Mouse (Mus musculus) liver, adult 2 months (tissue): ENCODE measurements around the gene Drd5. TPM values are rescaled to one million over a fixed set of nuclear protein-coding genes. Genes with fewer than 3 reads are reported as not detected.

Experiments used
- DNase-seq: peaks from one replicate; pipeline ENCODE4 v3.0.0-alpha.2; 2011; ENCODE audit warnings: low read depth, low spot score; ENCODE audit errors: extremely low read depth
- H3K27ac ChIP-seq: fragments of 200-500 bp; replicated peaks from 2 replicates; pipeline ENCODE4 v1.5.1; 2012; ENCODE audit warnings: low read depth, mild to moderate bottlenecking, control low read depth, inconsistent platforms, low read length; ENCODE audit not compliant: insufficient read depth
- H3K27me3 ChIP-seq: fragments of 200-500 bp; 2 replicates; pipeline ENCODE4 v1.6.1; 2012; ENCODE audit warnings: mild to moderate bottlenecking, moderate library complexity, low read length, inconsistent platforms; ENCODE audit not compliant: control insufficient read depth, insufficient read depth
- H3K36me3 ChIP-seq: fragments of 200-500 bp; 2 replicates; pipeline ENCODE4 v1.6.1; 2012; ENCODE audit warnings: low read length, inconsistent platforms; ENCODE audit not compliant: control insufficient read depth, insufficient read depth
- H3K4me1 ChIP-seq: fragments of 200-500 bp; 2 replicates; pipeline ENCODE4 v1.6.1; 2011; ENCODE audit warnings: low read length; ENCODE audit not compliant: control insufficient read depth, insufficient read depth
- H3K4me3 ChIP-seq: fragments of 200-500 bp; 2 replicates; pipeline ENCODE4 v1.5.1; 2011; ENCODE audit warnings: low read depth, mild to moderate bottlenecking, control low read depth, low read length, moderate library complexity; ENCODE audit not compliant: insufficient read depth
- H3K79me2 ChIP-seq: fragments of 200-500 bp; 2 replicates; pipeline ENCODE4 v1.6.1; 2012; ENCODE audit warnings: inconsistent platforms, mild to moderate bottlenecking, low read length, moderate library complexity; ENCODE audit not compliant: control insufficient read depth, insufficient read depth
- H3K9ac ChIP-seq: fragments of 200-500 bp; 2 replicates; pipeline ENCODE4 v1.6.1; 2012; ENCODE audit warnings: low read depth, mild to moderate bottlenecking, control low read depth, inconsistent platforms, low read length
- CTCF ChIP-seq: fragments of 200-500 bp; IDR thresholded peaks from 2 replicates; pipeline ENCODE4 v1.5.1; 2011; ENCODE audit warnings: low read depth, low read length, control low read depth
- POLR2A ChIP-seq: fragments of 200-500 bp; IDR thresholded peaks from 2 replicates; pipeline ENCODE4 v1.6.1; 2011; ENCODE audit warnings: low read length, control low read depth; ENCODE audit not compliant: insufficient read depth; ENCODE audit errors: extremely low read depth
- WGBS: fragments of 180-500 bp; shearing (Covaris S2); methylation state at CpG from one replicate; pipeline ENCODE4 v1.1.7; 2018; 5-methylcytosine and 5-hydroxymethylcytosine counted together
- polyA plus RNA-seq: library from polyadenylated mRNA; depleted of rRNA; stranded (reverse); fragments of >200 nt; gene quantifications from 2 replicates; pipeline ENCODE4 v1.2.3, GENCODE M21; 2012
- total RNA-seq: library from RNA; depleted of rRNA; stranded (reverse); fragments of >200 nt; gene quantifications from 2 replicates; pipeline ENCODE4 v1.2.3, GENCODE M21; 2014

Gene Drd5
- total and polyA plus RNA-seq, 2 experiments = not detected

GRCm38 (mm10) chr5:38277098-38277866 is 41.9 kb upstream of the Drd5 start:
- WGBS = 5% methylated on average over 65 of the region's 65 CpGs
- no peak for DNase-seq
- Histone ChIP-seq H3K9ac (no peak overlapping the region), H3K36me3 (no peaks in the 10 kb centered on the region), H3K79me2 (no peaks in the 10 kb centered on the region), H3K4me1 (no peaks in the 10 kb centered on the region), H3K27me3 (peaks cover 17% of the 10 kb centered on the region), H3K4me3 (no peak overlapping the region), H3K27ac (no peak overlapping the region)
- no peak for TF ChIP-seq CTCF
- TF ChIP-seq POLR2A = no peak

- H3K36me3 ChIP-seq = no peaks in the 10 kb centered on the region
- H3K79me2 ChIP-seq = no peaks in the 10 kb centered on the region
- H3K27me3 ChIP-seq = peaks cover 17% of the 10 kb centered on the region
- H3K27ac ChIP-seq = no peak overlapping the region
- no peaks in the 10 kb centered on the region for H3K4me1 ChIP-seq
- H3K9ac ChIP-seq = no peak overlapping the region
- DNase-seq = no peak
- TF ChIP-seq CTCF (no peak), POLR2A (no peak)
- WGBS = 20% methylated on average over 12 of the region's 12 CpGs
- no peak overlapping the region for H3K4me3 ChIP-seq
These were observed 41.1 kb upstream of the Drd5 start for GRCm38 (mm10) chr5:38277936-38278600.

- 42% methylated on average over 1 of the region's 1 CpGs for WGBS
These were observed 39.1 kb upstream of the Drd5 start for GRCm38 (mm10) chr5:38280075-38280474.

GRCm38 (mm10) chr5:38285724-38286123 is 33.4 kb upstream of the Drd5 start:
- 74% methylated on average over 9 of the region's 9 CpGs for WGBS
- Histone ChIP-seq H3K79me2 (no peaks in the 10 kb centered on the region), H3K36me3 (no peaks in the 10 kb centered on the region), H3K4me3 (no peak overlapping the region), H3K27me3 (no peaks in the 10 kb centered on the region), H3K4me1 (no peaks in the 10 kb centered on the region), H3K27ac (no peak overlapping the region), H3K9ac (no peak overlapping the region)
- no peak for TF ChIP-seq POLR2A
- TF ChIP-seq CTCF = no peak
- DNase-seq = no peak

More at GRCm38 (mm10) chr5:38280075-38280474, 39.1 kb upstream of the Drd5 start:
- Histone ChIP-seq H3K79me2 (no peaks in the 10 kb centered on the region), H3K27me3 (peaks cover 17% of the 10 kb centered on the region), H3K4me3 (no peak overlapping the region), H3K27ac (no peak overlapping the region), H3K9ac (no peak overlapping the region), H3K4me1 (no peaks in the 10 kb centered on the region), H3K36me3 (no peaks in the 10 kb centered on the region)
- no peak for DNase-seq
- TF ChIP-seq CTCF = no peak
- TF ChIP-seq POLR2A = no peak

- no peaks in the 10 kb centered on the region for H3K36me3 ChIP-seq
- no peak overlapping the region for H3K4me3 ChIP-seq
- no peak overlapping the region for H3K27ac ChIP-seq
- no peaks in the 10 kb centered on the region for H3K4me1 ChIP-seq
- H3K27me3 ChIP-seq = no peaks in the 10 kb centered on the region
- H3K9ac ChIP-seq = no peak overlapping the region
- no peak for DNase-seq
- WGBS = 89% methylated on average over 3 of the region's 3 CpGs
- no peak for TF ChIP-seq POLR2A
- TF ChIP-seq CTCF = no peak
- no peaks in the 10 kb centered on the region for H3K79me2 ChIP-seq
These were observed 30.7 kb upstream of the Drd5 start for GRCm38 (mm10) chr5:38288476-38288875.
